Mouse (Mus musculus) heart, embryonic 13.5 days (tissue): ENCODE measurements around the gene Zfp446. TPM values are rescaled to one million over a fixed set of nuclear protein-coding genes. Genes with fewer than 3 reads are reported as not detected.

Experiments
- ATAC-seq: fragments of 200-750 bp; cut with Nextera tagmentation; 2 replicates; pipeline ENCODE4 v1.8.0; 2017; ENCODE audit warnings: moderate TSS enrichment; ENCODE audit not compliant: insufficient number of reproducible peaks, low FRiP score, low TSS enrichment; ENCODE audit errors: extremely low read depth
- H3K27ac ChIP-seq: fragments of 300-500 bp; sonication (generic); replicated peaks from 2 replicates; pipeline ENCODE4 v1.5.1; 2015; ENCODE audit warnings: moderate library complexity, mild to moderate bottlenecking, inconsistent platforms
- H3K27me3 ChIP-seq: fragments of 300-500 bp; sonication (generic); replicated peaks from 2 replicates; pipeline ENCODE4 v1.6.1; 2015; ENCODE audit warnings: mild to moderate bottlenecking, inconsistent platforms
- H3K36me3 ChIP-seq: fragments of 300-500 bp; sonication (generic); 2 replicates; pipeline ENCODE4 v1.6.1; 2015; ENCODE audit warnings: mild to moderate bottlenecking, inconsistent platforms
- H3K4me1 ChIP-seq: fragments of 300-500 bp; sonication (generic); 2 replicates; pipeline ENCODE4 v1.6.1; 2015; ENCODE audit warnings: inconsistent platforms
- H3K4me2 ChIP-seq: fragments of 300-500 bp; sonication (generic); 2 replicates; pipeline ENCODE4 v1.6.1; 2015; ENCODE audit warnings: inconsistent platforms, mild to moderate bottlenecking, moderate library complexity
- H3K4me3 ChIP-seq: fragments of 300-500 bp; sonication (generic); 2 replicates; pipeline ENCODE4 v1.5.1; 2015; ENCODE audit warnings: moderate library complexity, mild to moderate bottlenecking, inconsistent platforms
- H3K9ac ChIP-seq: fragments of 300-500 bp; sonication (generic); 2 replicates; pipeline ENCODE4 v1.6.1; 2015; ENCODE audit warnings: inconsistent platforms, mild to moderate bottlenecking, moderate library complexity
- H3K9me3 ChIP-seq: fragments of 300-500 bp; sonication (generic); 2 replicates; pipeline ENCODE4 v1.6.1; 2016; ENCODE audit warnings: inconsistent platforms
- WGBS: fragments of 180-500 bp; shearing (Covaris S2); methylation state at CpG from one replicate; pipeline ENCODE4 v1.1.7; 2015; ENCODE audit warnings: mixed read lengths; 5-methylcytosine and 5-hydroxymethylcytosine counted together
- polyA plus RNA-seq: library from polyadenylated mRNA; unstranded; fragments of >200 nt; fragmentation: Nextera tagmentation; extraction: Ambion mirVana; gene quantifications from 2 replicates; pipeline ENCODE4 v1.2.1, GENCODE M21; 2015

The Zfp446 gene
- polyA plus RNA-seq, 1 experiment from 2014 or later = 6.1 TPM

DNA sequence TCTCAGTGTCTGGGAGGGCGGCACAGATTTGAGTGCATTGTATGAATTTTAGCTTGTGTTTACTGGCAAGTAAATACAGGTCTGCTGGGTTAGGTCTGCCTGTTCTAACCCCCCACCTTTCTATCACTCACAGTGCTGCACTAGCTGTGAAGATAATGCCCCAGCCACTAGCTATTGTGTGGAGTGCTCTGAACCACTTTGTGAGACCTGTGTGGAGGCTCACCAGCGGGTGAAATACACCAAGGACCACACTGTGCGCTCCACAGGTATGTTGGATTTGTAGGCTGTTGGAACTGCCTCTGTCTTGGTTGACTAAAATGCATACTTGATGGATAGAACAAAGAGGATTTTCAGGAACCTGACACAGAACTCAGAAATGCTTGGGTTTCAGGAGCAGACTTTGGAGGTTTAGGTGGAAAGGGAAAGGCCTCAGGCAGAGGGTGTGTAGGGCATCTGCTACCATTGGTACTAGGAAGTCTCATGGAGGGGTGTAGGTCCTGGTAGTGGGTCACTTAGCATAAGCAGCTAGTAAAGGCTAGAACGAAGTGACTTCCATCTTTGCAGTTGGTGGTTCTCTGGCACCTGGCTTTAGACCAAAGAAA is 48.0 kb downstream of the Zfp446 start:
- peaks cover 54% of the 10 kb centered on the region for H3K36me3 ChIP-seq
- H3K27me3 ChIP-seq = no peaks in the 10 kb centered on the region
- no peaks in the 10 kb centered on the region for H3K9me3 ChIP-seq
- H3K9ac ChIP-seq = peak overlapping the region; percentile 99
- peak overlapping the region; percentile 93 for H3K4me2 ChIP-seq
- WGBS = 24% methylated on average over 4 of the region's 4 CpGs
- H3K4me3 ChIP-seq = peak overlapping the region; percentile 97
- peak overlapping the region; percentile 100 for H3K27ac ChIP-seq
- H3K4me1 ChIP-seq = peaks cover 28% of the 10 kb centered on the region
- ATAC-seq = no peak

DNA sequence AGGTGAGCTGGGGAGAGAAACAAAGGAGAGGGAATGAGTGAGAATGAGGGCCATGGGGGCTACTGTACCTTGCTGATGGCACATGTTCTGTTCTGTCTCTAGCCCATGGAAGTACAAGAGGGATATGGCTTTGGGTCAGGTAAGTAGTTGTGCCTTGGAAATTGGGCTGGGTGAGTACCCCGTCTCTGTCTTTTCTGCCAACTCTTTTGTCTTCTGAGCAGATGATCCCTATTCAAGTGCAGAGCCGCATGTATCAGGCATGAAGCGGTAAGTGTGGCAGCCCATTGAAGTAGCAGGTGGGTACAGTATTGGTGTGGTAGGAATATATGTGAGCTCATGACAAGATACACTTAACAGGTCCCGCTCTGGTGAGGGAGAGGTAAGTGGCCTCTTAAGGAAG is 51.3 kb downstream of the Zfp446 start:
- Histone ChIP-seq H3K27me3 (no peaks in the 10 kb centered on the region), H3K9me3 (no peaks in the 10 kb centered on the region), H3K27ac (no peak overlapping the region), H3K4me1 (peaks cover 35% of the 10 kb centered on the region), H3K4me2 (no peak overlapping the region), H3K4me3 (no peak overlapping the region), H3K36me3 (peaks cover 86% of the 10 kb centered on the region), H3K9ac (peak overlapping the region; percentile 14; the same call in 1 of the 2 replicates)
- 88% methylated on average over 4 of the region's 4 CpGs for WGBS
- ATAC-seq = no peak

DNA sequence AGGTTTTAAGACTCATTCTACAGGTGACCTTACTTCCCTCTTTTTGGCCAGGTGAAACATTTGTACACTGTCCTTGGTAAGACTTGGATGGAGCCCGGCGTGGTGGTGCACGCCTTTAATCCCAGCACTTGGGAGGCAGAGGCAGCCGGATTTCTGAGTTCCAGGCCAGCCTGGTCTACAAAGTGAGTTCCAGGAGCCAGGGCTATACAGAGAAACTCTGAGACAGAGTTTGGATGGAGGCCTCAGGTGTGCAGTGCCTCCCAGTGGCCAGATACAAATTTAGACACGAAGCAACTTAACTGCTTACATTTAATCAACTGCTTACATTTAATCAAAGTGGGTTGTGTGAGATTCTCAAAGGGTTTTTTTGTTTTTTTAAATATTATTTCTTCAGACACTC is 53.4 kb downstream of the Zfp446 start:
- H3K4me1 ChIP-seq = peaks cover 43% of the 10 kb centered on the region
- no peak overlapping the region for H3K9ac ChIP-seq
- H3K4me3 ChIP-seq = no peak overlapping the region
- H3K9me3 ChIP-seq = no peaks in the 10 kb centered on the region
- peaks cover 90% of the 10 kb centered on the region for H3K36me3 ChIP-seq
- no peaks in the 10 kb centered on the region for H3K27me3 ChIP-seq
- WGBS = 73% methylated on average over 5 of the region's 5 CpGs
- no peak overlapping the region for H3K4me2 ChIP-seq
- no peak overlapping the region for H3K27ac ChIP-seq
- no peak for ATAC-seq

DNA sequence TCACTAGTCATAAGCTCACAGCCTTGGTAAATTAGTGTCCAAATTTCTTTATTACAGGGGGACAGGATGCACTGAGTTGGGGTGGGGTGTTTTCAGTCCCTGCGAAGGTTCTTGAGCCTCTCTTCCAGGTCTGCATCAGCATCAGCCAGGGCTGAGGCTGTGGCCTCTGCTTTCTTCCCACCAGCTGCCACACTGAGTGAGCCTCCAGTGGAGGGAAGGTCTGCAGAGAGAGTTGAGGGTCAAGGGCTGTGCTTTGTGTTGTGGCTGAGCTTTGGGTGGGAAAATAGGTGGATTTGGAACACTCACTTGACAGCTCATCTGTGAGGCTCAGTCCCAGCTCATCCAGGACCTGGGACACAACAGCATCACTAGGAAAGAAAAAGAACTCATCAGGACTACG is 54.3 kb downstream of the Zfp446 start:
- Histone ChIP-seq H3K4me1 (peaks cover 43% of the 10 kb centered on the region), H3K36me3 (peaks cover 86% of the 10 kb centered on the region), H3K27ac (no peak overlapping the region), H3K9ac (no peak overlapping the region), H3K27me3 (no peaks in the 10 kb centered on the region), H3K4me2 (no peak overlapping the region), H3K4me3 (no peak overlapping the region), H3K9me3 (no peaks in the 10 kb centered on the region)
- 88% methylated on average over 2 of the region's 2 CpGs for whole genome bisulfite sequencing
- ATAC-seq = no peak

DNA sequence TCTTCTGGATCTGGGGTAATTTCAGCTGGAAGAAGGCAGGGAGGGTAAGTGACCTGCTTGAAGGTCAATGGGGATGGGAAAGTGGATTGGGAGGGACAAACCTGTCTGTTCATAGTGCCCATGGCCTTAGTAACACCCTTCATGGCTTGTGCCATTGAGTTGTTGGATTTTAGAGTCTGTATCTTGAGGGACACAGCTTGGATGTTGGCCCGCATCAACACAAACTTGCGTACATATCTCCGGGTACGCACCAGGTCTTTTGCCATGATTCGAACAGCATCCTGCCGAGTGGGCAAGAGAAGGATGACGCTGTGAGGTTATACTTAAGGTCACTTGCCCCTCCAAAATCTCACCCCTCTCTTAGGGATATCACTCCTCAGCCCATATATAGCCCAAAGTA is 54.9 kb downstream of the Zfp446 start:
- Histone ChIP-seq H3K9ac (no peak overlapping the region; the same call in 1 of the 2 replicates), H3K27me3 (no peaks in the 10 kb centered on the region), H3K27ac (no peak overlapping the region), H3K36me3 (peaks cover 81% of the 10 kb centered on the region), H3K4me3 (no peak overlapping the region), H3K4me2 (no peak overlapping the region), H3K9me3 (no peaks in the 10 kb centered on the region), H3K4me1 (peaks cover 37% of the 10 kb centered on the region)
- ATAC-seq = no peak
- WGBS = 91% methylated on average over 7 of the region's 7 CpGs

DNA sequence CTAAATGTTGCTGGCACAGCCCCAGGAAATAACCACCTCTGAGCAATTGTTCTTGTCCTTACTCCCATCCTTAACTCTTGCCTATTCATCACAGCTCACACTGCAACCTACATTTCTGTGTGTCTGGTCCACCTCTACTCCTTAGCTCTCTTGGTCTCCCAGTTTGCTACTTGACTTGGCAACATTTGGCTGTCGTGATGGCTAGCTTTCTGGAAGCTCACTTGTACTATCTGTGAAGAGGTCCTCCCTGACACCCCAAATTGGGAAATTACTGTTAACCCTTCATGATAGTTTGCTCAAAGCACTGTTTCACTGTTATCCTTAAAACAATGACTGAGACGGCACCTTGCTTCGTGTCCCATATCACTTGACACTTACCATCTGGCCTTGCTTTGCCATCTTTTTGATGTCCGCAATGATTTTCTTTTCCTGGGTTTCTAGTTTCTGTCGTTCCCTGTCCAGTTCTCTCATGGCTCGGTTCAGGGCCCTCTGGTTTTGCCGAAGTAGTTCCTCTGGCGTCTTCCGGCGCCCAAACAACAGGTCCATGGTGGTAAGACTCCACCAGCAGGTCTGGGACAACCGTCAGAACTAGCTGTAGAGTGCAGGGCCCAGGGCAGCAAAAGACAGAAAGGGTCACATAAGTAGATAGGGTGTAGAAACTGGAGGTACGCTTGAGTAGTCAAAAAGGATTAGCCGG is 56.0 kb downstream of the Zfp446 start:
- Histone ChIP-seq H3K27ac (peak overlapping the region; percentile 93), H3K27me3 (no peaks in the 10 kb centered on the region), H3K9ac (peak overlapping the region; percentile 94), H3K9me3 (no peaks in the 10 kb centered on the region), H3K36me3 (peaks cover 70% of the 10 kb centered on the region), H3K4me1 (peaks cover 37% of the 10 kb centered on the region), H3K4me3 (peak overlapping the region; percentile 87), H3K4me2 (peak overlapping the region; percentile 96)
- WGBS = 43% methylated on average over 13 of the region's 13 CpGs
- ATAC-seq = no peak

DNA sequence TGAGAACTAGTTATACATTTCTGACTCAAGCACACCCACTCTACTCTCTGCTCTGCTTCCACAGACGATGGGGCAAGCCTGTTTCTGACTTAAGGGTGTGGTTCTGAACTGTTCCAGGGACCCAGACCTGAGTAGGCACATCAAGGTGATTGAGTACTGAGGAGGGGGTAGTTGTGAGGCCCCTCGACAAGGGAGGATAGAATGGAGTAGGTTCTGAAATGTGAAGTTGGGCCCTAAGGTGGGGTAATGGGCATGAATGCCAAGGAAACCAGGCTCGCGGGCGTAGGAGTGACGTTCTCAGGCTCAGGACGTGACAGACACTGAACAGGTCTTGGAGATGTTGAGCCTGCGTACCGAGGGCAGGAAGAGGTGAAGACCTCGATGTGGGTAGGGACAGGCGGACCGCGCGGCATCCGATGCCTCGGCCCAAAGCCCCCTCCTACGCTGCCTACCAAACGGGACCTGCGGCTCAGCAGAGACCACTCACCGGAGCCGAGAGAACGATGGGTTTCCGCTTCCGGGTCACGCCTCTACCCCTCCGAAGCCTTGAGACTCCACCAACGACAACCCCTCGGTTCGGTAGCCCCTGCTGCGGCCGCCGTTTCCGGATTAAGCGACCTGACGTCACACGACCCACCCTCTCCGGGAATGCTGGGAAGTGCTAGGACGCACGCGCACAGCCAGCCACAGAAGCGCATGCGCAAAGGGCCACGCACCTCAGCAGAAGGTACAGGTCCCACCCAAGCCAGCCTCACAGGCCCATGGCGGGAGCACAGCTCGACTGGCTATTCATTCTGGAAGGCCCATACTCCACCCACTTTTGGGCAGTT is 56.7 kb downstream of the Zfp446 start, which contains the start of gene Chmp2a:
Gene Chmp2a (minus strand): TSS at position 660 of the 830 bp plus-strand sequence.
- Histone ChIP-seq H3K27ac (peak within 1 kb of the TSS; percentile 93), H3K4me3 (peak within 1 kb of the TSS; percentile 87), H3K4me2 (peak within 1 kb of the TSS; percentile 96), H3K36me3 (peaks cover 63% of the 10 kb centered on the region), H3K4me1 (peaks cover 44% of the 10 kb centered on the region), H3K9ac (peak within 1 kb of the TSS; percentile 94), H3K27me3 (no peaks in the 10 kb centered on the region), H3K9me3 (no peaks in the 10 kb centered on the region)
- peak; percentile 74 for ATAC-seq
- WGBS = under 1% methylated on average over 45 of the region's 45 CpGs

Other genes starting within 250 kb of the Zfp446 start
- not detected in 2 replicates for gene Vmn2r56, start 242.8 kb upstream of the Zfp446 start, polyA plus RNA-seq
- 6.5 and 8.2 TPM in 2 replicates for gene Zscan18, start 174.2 kb upstream of the Zfp446 start, polyA plus RNA-seq
- 10.2 and 11.6 TPM in 2 replicates for gene Zfp329, start 159.0 kb upstream of the Zfp446 start, polyA plus RNA-seq
- gene Zfp110, start 143.1 kb upstream of the Zfp446 start, polyA plus RNA-seq = 19.0 and 21.0 TPM in 2 replicates
- 2.3 and 3.2 TPM in 2 replicates for gene Zfp128, start 96.7 kb upstream of the Zfp446 start, polyA plus RNA-seq
- 10.4 and 11.1 TPM in 2 replicates for gene Zscan22, start 80.0 kb upstream of the Zfp446 start, polyA plus RNA-seq
- 564 and 647 TPM in 2 replicates for gene Rps5, start 55.6 kb upstream of the Zfp446 start, polyA plus RNA-seq
- gene Rnf225, start 50.4 kb upstream of the Zfp446 start, polyA plus RNA-seq = 0.63 and 0.70 TPM in 2 replicates
- gene Zfp324, start 12.0 kb upstream of the Zfp446 start, polyA plus RNA-seq = 5.9 and 6.0 TPM in 2 replicates
- gene Slc27a5, start 20.3 kb downstream of the Zfp446 start, polyA plus RNA-seq = 0.11 and 0.14 TPM in 2 replicates
- gene Trim28, start 21.3 kb downstream of the Zfp446 start, polyA plus RNA-seq = 155 and 165 TPM in 2 replicates
- gene Zbtb45, start 32.2 kb downstream of the Zfp446 start, polyA plus RNA-seq = 15.1 and 16.9 TPM in 2 replicates
- 126 and 138 TPM in 2 replicates for gene Chmp2a, start 57.0 kb downstream of the Zfp446 start, polyA plus RNA-seq
- gene Ube2m, start 60.4 kb downstream of the Zfp446 start, polyA plus RNA-seq = 82.3 and 93.6 TPM in 2 replicates
- gene Mzf1, start 76.9 kb downstream of the Zfp446 start, polyA plus RNA-seq = 1.7 and 1.9 TPM in 2 replicates
- not detected in 2 replicates for gene Vmn1r85, start 117.3 kb downstream of the Zfp446 start, polyA plus RNA-seq
- gene Vmn1r86, start 142.1 kb downstream of the Zfp446 start, polyA plus RNA-seq = not detected in 2 replicates
- not detected in 2 replicates for gene Vmn1r87, start 162.3 kb downstream of the Zfp446 start, polyA plus RNA-seq
- not detected in 2 replicates for gene Vmn1r88, start 181.7 kb downstream of the Zfp446 start, polyA plus RNA-seq
- gene Vmn1r89, start 235.2 kb downstream of the Zfp446 start, polyA plus RNA-seq = not detected in 2 replicates